In the genomic region with DNA sequence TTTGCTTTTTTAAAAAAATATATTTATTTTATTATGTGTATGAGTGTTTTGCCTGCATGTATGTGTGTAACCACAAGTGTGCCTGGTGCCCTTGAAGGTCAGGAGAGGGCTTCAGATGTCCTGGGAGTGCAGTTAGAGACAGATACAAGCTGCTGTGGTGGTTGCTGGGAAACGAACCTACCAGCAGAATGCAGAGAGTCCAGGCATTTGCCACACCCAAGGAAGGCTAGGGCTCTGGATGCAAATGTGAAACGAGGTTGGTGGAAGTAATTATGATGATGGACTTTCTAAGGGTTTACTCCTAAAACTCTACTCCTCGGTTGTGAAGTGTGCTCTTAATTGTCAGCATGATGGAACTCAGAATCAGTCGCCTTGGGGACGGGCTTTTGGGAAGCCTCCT, we compare ENCODE assay signal across 8 mouse cellular contexts. TPM values are rescaled to one million over a fixed set of nuclear protein-coding genes. Genes with fewer than 3 reads are reported as not detected.
DNase-seq lines count a peak whose midpoint lies in the region; ATAC-seq lines count a peak whose summit lies in the region.

No protein-coding gene starts in this region.

- no peak for DNase-seq in heart, adult 9 months (ENCODE audit: low spot score in 2 of 2)
- DNase-seq in ES-CJ7 (ENCODE audit: low read depth, low spot score): peak; percentile 23
- no peak for DNase-seq in liver, embryonic 13.5 days
- DNase-seq in spleen, postnatal 4 days (ENCODE audit: low spot score in 2 of 2): no peak
- DNase-seq in gastrocnemius, adult 18-20 months (ENCODE audit: low spot score): no peak
- no peak for DNase-seq in cerebellum, postnatal 14 days

- no peak for ATAC-seq in heart, embryonic 12.5 days (ENCODE audit: insufficient number of reproducible peaks, low FRiP score)
- ATAC-seq in embryonic facial prominence, embryonic 13.5 days (ENCODE audit: insufficient number of reproducible peaks, insufficient read depth, low FRiP score, low TSS enrichment, low read depth): no peak
- ATAC-seq in liver, embryonic 13.5 days (ENCODE audit: low read depth): no peak

- H3K9ac ChIP-seq in heart, embryonic 12.5 days: no peak overlapping the region
- no peak overlapping the region for H3K9ac ChIP-seq in embryonic facial prominence, embryonic 13.5 days
- H3K9ac ChIP-seq in liver, embryonic 13.5 days: peak overlapping the region; percentile 91

- no peak overlapping the region for H3K4me3 ChIP-seq in heart, embryonic 12.5 days
- no peak overlapping the region for H3K4me3 ChIP-seq in embryonic facial prominence, embryonic 13.5 days
- peak overlapping the region; percentile 96 for H3K4me3 ChIP-seq in liver, embryonic 13.5 days (replicated peaks)

- WGBS in heart, embryonic 12.5 days: 74% methylated on average over 5 of the region's 5 CpGs
- WGBS in embryonic facial prominence, embryonic 13.5 days: 78% methylated on average over 5 of the region's 5 CpGs
- 65% methylated on average over 5 of the region's 5 CpGs for WGBS in liver, embryonic 13.5 days (ENCODE audit: insufficient replicate concordance)

- H3K27ac ChIP-seq in heart, embryonic 12.5 days (ENCODE audit: poor library complexity, severe bottlenecking): no peak overlapping the region
- H3K27ac ChIP-seq in embryonic facial prominence, embryonic 13.5 days: no peak overlapping the region
- H3K27ac ChIP-seq in liver, embryonic 13.5 days: peak overlapping the region; percentile 89; the same call in 1 of the 2 replicates

- H3K4me2 ChIP-seq in heart, embryonic 12.5 days: peak overlapping the region; percentile 31; the same call in 1 of the 2 replicates
- H3K4me2 ChIP-seq in embryonic facial prominence, embryonic 13.5 days: peak overlapping the region; percentile 95
- peak overlapping the region; percentile 89 for H3K4me2 ChIP-seq in liver, embryonic 13.5 days

- peaks cover 4% of the 10 kb centered on the region; the same call in 1 of the 2 replicates for H3K36me3 ChIP-seq in heart, embryonic 12.5 days
- H3K36me3 ChIP-seq in embryonic facial prominence, embryonic 13.5 days: peaks cover 6% of the 10 kb centered on the region; the same call in 1 of the 2 replicates
- H3K36me3 ChIP-seq in liver, embryonic 13.5 days: peaks cover 9% of the 10 kb centered on the region

- H3K4me1 ChIP-seq in heart, embryonic 12.5 days (replicated peaks): peaks cover 20% of the 10 kb centered on the region
- H3K4me1 ChIP-seq in embryonic facial prominence, embryonic 13.5 days: peaks cover 19% of the 10 kb centered on the region
- peaks cover 52% of the 10 kb centered on the region for H3K4me1 ChIP-seq in liver, embryonic 13.5 days (replicated peaks)

- no peaks in the 10 kb centered on the region for H3K27me3 ChIP-seq in heart, embryonic 12.5 days (replicated peaks)
- H3K27me3 ChIP-seq in embryonic facial prominence, embryonic 13.5 days: no peaks in the 10 kb centered on the region
- H3K27me3 ChIP-seq in liver, embryonic 13.5 days: no peaks in the 10 kb centered on the region

- no peaks in the 10 kb centered on the region for H3K9me3 ChIP-seq in heart, embryonic 12.5 days (replicated peaks)
- H3K9me3 ChIP-seq in embryonic facial prominence, embryonic 13.5 days: no peaks in the 10 kb centered on the region
- H3K9me3 ChIP-seq in liver, embryonic 13.5 days (replicated peaks): no peaks in the 10 kb centered on the region

RNA-seq across cellular contexts. Expression of gene Lrpprc, which starts 1.4 kb away (rescaled TPM):
- 73.9 and 75.9 TPM in 2 replicates for polyA plus RNA-seq in heart, embryonic 12.5 days (2016; fragmentation: Nextera tagmentation; extraction: Ambion mirVana)
- 41.1 and 44.8 TPM in 2 replicates for polyA plus RNA-seq in embryonic facial prominence, embryonic 13.5 days (2015; fragmentation: Nextera tagmentation; extraction: Ambion mirVana)
- polyA plus RNA-seq in liver, embryonic 13.5 days (2015; fragmentation: Nextera tagmentation; extraction: Ambion mirVana): 42.1 and 52.3 TPM in 2 replicates
- total RNA-seq in gastrocnemius, adult 18-20 months (2021): 10 to 100 TPM; 62.4 to 69.9 TPM

Comparison
In these comparisons a context has a peak if more than half of its experiments do, and no peak if none do; other contexts are left out.
1. H3K4me2 ChIP-seq: peak in every context shown above with its lines; median percentile 95 in embryonic facial prominence, embryonic 13.5 days; 89 in liver, embryonic 13.5 days; 31 in heart, embryonic 12.5 days.